Mouse (Mus musculus): ENCODE data around the gene Brms1l.

- TF ChIP-seq POLR2A (IDR thresholded peaks at IDR 0.05; ENCODE audit: insufficient read depth, low read depth, low read length) (no peak), CTCF (IDR thresholded peaks at IDR 0.05; ENCODE audit: insufficient read depth, low read depth, low read length) (no peak)
These were observed 39.0 kb upstream of the Brms1l start for GRCm38 (mm10) chr12:55797103-55797502.
